Mouse (Mus musculus) c-Kit-negative CD71-positive TER-119-positive erythroid progenitor cells, embryonic 14.5 days (primary cell): ENCODE measurements around the gene B230217C12Rik.
"Not testable (repeated sequence)": the region's sequence is repeated elsewhere in the genome, so short reads cannot be mapped to it uniquely, and the experiment has no call there.

Source experiments
- DNase-seq: peaks from one replicate; pipeline ENCODE4 v3.0.0-alpha.2; 2013; ENCODE audit warnings: low read depth, low spot score

B230217C12Rik gene

DNA sequence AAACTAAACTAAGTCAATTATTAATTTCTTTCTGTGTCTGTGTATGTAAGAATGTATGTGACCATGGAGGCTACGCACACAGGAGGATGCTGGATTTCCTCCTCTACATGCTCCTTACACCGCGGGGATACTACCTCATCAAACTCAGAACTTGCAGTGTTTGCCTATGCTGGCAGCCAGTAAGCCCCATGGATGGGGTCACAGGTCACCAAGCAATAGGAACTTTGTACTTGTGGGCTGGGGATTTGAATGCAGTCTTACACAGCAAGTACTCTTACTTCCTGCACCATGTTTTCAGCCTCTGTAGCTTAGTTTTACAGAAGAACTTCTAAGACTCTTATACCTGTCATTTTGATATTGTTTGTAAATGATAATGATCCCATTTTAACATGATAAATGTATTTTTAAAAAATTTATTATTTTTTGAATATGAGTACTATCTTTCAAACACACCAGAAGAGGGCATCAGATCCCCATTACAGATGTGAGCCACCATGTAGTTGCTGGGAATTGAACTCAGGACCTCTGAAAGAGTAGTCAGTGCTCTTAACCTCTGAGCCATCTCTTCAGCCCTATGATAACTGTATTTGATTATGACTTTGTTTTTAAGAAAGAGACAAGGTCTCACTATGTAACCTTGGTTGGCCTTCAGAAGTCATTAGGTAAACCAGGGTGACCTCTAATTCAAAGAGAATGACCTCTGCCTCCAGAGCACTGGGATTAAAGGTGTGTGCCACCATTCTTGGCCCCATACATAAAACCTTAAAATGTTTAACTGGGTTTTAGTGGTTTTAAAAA, 25.7 kb downstream of the B230217C12Rik start:
- no peak for DNase-seq

DNA sequence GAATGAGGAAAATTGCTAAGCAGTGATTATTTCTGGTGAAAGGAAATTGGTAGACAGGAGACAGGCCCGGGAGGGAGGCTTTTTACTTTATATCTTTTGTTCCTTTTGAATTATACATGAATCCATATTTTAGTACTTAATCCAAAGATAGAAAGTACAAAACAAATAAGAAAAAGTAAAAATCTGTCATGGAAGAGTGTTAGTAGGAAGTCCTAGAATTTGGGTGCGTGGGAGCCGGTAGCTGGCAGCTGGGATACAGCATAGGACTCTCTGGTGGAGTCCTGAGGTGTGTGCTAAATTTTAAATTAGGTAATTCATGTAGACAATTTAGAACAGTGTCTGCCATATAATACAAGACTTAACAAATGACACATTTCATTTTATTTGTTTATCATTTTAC, 27.0 kb downstream of the B230217C12Rik start:
- DNase-seq, result no peak

DNA sequence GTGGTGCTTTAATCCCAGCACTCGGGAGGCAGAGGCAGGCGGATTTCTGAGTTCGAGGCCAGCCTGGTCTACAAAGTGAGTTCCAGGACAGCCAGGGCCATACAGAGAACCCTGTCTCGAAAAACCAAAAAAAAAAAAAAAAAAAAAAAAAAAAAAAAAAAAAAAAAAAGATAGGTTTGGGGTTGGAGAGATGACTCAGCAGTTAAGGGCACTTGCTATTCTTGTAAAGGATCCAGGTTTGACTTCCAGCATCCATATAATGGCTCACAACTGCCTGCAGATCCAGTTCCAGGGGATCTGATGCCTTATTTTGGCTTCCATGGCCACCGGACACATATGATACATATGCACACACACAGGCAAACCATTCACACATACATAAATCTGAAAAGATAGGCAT, 31.8 kb downstream of the B230217C12Rik start:
- DNase-seq, result not testable (repeated sequence)

DNA sequence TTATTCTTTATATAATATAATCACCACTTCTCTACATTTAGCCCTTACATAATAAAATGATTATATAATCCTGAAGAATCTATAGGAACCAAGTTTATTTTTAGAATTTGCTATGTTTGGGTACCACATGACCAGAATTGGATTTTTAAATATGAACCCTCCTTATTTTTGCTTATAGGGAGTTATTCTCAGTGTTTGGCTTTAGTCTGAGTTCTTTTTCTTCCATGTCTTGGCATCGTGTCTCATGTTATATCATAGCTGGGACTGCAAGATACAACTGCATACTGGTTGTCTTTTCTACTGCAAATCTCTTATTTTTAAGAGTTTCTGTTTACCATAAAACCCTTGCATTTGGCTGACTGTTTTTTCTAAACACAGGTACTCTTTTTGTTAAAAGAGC, 33.8 kb downstream of the B230217C12Rik start:
- DNase-seq, result no peak

DNA sequence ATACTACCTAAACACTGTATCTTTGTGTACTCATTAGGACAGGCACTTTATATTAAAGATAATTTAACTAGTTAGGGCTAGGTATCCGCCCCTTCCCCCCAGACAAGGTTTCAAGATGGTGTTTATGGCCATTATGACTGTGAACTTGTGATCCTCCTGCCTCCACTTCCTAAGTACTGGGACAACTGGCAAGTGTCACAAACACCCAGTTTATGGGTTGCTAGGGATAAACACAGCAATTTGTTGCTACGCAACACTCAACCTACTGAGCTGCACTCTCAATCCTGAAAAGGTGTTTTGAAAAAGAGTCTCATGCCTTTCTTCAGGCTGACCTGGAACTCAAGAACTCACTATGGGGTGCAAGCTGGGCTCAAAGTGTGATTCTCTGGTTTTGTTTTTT, 36.8 kb downstream of the B230217C12Rik start:
- no peak for DNase-seq

DNA sequence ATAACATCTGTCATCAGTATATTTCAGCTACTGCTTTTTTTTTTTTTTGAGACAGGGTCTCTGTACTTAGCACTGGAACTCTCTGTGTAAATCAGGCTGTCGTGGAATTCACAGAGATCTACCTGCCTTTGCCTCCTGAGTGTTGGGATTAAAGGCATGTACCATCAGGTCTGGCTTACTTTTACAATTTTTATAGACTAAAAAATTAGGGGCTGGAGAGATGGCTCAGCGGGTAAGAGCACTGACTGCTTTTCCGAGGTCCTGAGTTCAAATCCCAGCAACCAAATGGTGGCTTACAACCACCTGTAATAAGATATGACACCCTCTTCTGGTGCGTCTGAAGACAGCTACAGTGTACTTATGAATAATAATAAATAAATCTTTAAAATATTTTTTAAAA, 39.8 kb downstream of the B230217C12Rik start:
- DNase-seq, result no peak

DNA sequence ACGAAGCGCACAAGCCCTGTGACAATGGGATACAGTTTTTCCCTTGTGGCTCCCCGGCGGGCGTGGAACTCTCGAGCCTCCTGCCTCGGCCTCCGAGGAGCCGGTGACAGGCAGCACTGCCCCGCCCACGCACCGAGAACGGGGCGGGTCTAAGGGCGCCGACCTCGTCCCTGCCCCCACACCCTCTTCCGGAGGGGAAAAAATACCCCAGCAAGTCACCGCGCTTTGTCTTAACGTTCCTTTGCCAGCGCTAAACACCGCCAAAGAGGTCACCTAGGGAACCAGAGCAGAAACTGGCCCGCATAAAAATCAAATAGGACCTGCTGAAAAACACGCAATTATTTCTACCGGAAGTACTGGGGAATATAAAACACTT, 43.0 kb downstream of the B230217C12Rik start:
- DNase-seq, result peak; percentile 80

DNA sequence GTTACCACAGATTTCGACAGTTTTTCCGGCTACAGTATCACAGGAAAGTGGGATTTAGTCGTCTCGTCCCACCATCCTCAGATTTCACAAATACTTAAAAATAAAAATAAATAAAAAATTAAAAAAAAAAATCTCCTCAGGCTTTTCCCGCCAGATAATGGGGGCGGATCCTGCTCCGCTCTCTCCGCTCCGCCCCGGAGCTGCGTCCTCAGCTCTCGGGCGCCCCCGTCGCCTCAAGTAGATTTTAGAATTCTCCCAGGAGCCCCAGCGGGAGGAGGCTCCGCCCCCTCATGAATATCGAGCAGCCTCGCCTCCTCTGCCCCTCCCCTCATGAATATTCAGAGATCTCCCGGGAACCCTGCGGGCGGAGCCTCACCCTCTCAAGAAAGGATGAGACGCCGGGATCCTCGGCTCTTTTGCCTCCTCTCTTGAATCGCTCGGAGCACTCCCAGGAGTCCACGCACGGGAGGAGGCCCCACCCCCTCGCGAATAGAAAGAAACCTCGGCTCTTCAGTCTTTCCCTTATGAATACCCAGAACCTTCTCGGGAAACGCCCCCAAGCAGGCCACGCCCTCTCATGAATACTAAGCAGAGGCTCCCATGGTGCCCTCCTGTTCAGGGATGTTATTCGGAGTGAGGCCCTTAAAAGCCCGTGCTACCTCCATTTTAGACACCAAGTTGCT, 43.5 kb downstream of the B230217C12Rik start, which contains the start of gene Fbxo47:
Fbxo47 (minus strand) TSS at position 237 of the 683 bp plus-strand sequence.
- peak; percentile 97 for DNase-seq

DNA sequence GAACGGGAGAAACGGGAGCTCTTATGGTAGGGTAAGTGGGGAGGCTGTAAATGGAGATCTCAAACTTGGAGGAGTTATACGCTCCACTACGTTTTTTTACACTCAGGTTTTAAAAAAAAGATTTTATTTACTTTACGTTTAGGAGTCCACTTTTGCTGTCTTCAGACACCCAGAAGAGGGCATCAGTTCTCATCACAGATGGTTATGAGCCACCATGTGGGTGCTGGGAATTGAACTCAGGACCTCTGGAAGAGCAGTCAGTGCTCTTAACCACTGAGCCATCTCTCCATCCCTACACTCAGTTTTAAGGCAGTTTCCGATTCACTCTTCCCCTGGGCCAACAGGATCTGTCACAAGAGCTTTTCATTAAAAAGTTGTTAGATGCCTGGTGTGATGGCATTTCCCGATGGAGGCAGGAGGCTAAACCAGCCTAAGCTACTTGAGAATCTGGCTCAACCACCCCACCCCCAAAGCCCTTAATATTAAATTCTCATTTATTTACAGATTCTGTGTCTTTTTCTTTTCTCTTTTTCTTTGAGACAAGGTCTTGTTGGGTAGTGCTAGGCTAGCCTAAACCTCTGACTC, 44.1 kb downstream of the B230217C12Rik start:
- peak; percentile 12 for DNase-seq

DNA sequence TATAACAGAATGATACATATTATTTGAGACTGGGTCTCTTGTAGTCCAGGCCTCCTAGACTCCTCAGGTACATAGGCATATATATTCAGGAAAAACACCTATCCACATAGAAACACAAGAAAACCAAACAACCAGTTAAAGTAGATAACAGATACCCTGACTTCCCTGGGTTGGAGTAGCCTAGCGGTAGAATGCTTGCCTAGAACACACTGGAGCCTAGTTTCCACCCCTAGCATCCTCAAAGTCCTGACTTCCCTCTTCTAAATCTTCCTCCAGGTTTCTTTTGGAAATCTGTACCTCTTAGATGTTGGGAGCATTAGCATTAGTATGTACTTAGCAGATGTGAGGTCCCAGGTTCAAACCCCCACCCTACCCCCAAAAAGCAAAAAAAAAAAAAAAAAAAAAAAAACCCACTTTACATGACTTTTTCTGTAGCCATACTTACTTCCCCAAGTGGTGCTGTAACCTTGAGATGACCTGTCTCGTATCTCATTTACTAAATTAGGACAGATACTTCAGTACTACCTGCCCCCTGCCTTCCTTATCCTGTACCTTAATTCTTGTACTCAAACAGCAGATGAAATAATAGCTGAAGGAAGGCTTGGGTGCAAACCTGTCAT, 44.8 kb downstream of the B230217C12Rik start:
- DNase-seq, result no peak

DNA sequence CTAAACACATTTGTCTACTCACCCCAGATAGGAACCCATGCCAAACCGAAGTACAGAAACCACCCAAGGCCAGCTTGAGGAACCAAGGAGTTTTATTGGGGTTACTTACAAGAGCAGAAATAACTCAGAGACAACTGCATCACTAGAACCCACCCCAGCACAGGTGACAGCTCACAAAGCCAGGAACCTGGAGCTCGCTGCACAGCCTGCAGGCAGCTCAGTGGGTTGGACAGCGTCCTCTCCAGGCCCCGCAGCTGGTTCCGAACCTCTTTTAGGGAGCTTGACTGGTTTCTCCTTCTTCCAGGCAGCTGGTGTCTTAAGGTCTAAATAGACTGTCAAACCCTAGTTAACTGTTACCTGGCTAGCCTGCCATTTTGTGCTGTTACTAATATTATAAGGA, 51.2 kb downstream of the B230217C12Rik start:
- DNase-seq, result no peak
